Mouse (Mus musculus): Measurements from ENCODE around the gene Proser3. TPM values are rescaled to one million over a fixed set of nuclear protein-coding genes. Genes with fewer than 3 reads are reported as not detected.

The Proser3 gene
- total and polyA plus RNA-seq, 2 experiments from 2014 or later, result 3.0 to 14.0 TPM

DNA sequence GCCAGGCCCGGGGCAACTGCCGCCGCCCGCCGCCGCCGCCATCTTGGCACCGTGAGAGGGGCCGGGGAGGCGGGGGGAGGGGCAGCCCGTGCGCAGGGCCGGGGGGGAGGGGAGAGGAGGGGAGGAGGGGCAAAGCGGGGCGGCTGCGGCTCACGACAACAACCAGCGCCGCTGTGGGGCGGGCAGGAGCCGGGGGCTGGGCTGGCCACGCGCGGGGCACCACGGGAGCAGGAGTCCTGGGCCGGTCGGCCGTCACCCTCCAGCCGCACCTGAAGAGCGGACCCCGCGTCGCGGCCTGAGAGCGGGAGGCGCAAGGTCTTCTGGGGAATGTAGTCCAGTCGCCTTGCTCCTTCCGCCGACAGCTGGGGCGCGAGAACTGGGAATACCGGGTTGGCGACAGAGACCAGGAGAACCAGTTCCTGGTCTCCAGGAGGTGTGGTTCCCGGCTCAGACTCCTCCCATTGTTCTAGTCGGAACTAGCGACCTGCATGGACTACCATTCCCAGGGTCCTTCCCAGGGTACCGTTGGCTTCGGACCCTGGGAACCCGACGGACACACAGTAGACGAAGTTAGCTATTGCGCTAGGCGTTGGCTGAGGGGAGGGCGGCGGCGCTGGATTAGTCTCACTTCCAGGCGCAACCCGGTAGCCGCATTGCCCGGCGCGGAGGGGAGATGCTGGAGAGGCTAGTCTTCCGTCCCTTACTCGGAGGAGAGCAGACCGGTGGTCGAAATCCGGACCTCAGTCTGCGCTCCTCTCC, 36.8 kb upstream of the Proser3 start, which contains the start of gene Kmt2b:
TSS of gene Kmt2b (minus strand) at position 51 of the 759 bp plus-strand sequence.
- DNase-seq (ENCODE audit: low spot score) (peak; percentile 98), ATAC-seq (peak; percentile 96)
- WGBS, result under 1% methylated on average over 44 of the region's 68 CpGs
- H3K9me3 ChIP-seq (ENCODE audit: low read length), result no peaks in the 10 kb centered on the region
- peaks cover 8% of the 10 kb centered on the region for H3K4me1 ChIP-seq (ENCODE audit: insufficient read depth, low read length)
- H3K36me3 ChIP-seq (ENCODE audit: insufficient read depth, low read length), result peaks cover 21% of the 10 kb centered on the region
- peak within 1 kb of the TSS; percentile 96 for H3K27ac ChIP-seq
- peak within 1 kb of the TSS; percentile 99 for H3K9ac ChIP-seq (replicated peaks; ENCODE audit: low read length)
- H3K4me3 ChIP-seq (ENCODE audit: low read length), result peak within 1 kb of the TSS; percentile 95
- no peaks in the 10 kb centered on the region for H3K27me3 ChIP-seq (ENCODE audit: insufficient read depth, low read length)
- TF ChIP-seq CTCF (IDR thresholded peaks at IDR 0.05; ENCODE audit: low read depth), result no peak
- H3K4me2 ChIP-seq (ENCODE audit: low read depth, low read length), result peak within 1 kb of the TSS; percentile 93

GRCm38 (mm10) chr7:30587842-30588667, 36.0 kb upstream of the Proser3 start:
- Histone ChIP-seq H3K9me3 (ENCODE audit: low read length) (no peaks in the 10 kb centered on the region), H3K27me3 (ENCODE audit: insufficient read depth, low read length) (no peaks in the 10 kb centered on the region), H3K4me2 (ENCODE audit: low read depth, low read length) (peak overlapping the region; percentile 93), H3K9ac (replicated peaks; ENCODE audit: low read length) (peak overlapping the region; percentile 99), H3K36me3 (ENCODE audit: insufficient read depth, low read length) (peaks cover 29% of the 10 kb centered on the region), H3K27ac (peak overlapping the region; percentile 96), H3K4me3 (ENCODE audit: low read length) (peak overlapping the region; percentile 95), H3K4me1 (ENCODE audit: insufficient read depth, low read length) (peaks cover 8% of the 10 kb centered on the region)
- ATAC-seq, result peak; percentile 24
- peak; percentile 44 for DNase-seq (ENCODE audit: low spot score)
- 1% methylated on average over 62 of the region's 67 CpGs for WGBS
- TF ChIP-seq CTCF (IDR thresholded peaks at IDR 0.05; ENCODE audit: low read depth), result no peak

DNA sequence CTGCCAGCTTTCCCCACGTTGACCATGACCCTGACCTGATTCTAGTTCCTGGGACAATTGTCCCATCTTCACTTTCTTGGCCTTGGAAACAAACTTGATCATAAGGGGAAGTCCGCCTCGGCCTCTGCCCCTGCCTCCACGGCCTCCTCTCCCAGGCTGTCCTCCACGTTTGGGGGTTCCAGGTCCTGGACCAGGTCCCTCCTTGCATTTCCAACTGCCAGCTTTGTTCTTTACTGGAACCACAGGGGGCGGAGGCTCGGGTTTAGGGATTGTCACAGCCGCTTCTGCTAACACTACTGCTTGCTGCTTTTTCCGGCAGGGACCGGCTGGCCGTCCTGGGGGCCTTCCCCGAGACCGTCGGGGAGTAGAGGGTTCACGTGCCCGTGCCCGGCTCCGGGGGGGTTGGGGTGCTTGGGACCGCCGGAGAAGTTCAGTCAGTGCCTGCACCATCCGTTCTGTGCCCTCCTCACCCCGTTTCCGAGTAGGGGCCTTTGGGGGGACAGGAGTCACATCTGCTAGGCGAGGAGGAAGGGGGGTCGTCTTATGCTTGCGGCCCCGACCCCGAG, 34.4 kb upstream of the Proser3 start:
- H3K4me1 ChIP-seq (ENCODE audit: insufficient read depth, low read length), result peaks cover 8% of the 10 kb centered on the region
- 84% methylated on average over 28 of the region's 28 CpGs for WGBS
- peaks cover 44% of the 10 kb centered on the region for H3K36me3 ChIP-seq (ENCODE audit: insufficient read depth, low read length)
- ATAC-seq (no peak), DNase-seq (ENCODE audit: low spot score) (no peak)
- no peaks in the 10 kb centered on the region for H3K27me3 ChIP-seq (ENCODE audit: insufficient read depth, low read length)
- no peak overlapping the region for H3K4me3 ChIP-seq (ENCODE audit: low read length)
- no peak overlapping the region for H3K9ac ChIP-seq (replicated peaks; ENCODE audit: low read length)
- H3K9me3 ChIP-seq (ENCODE audit: low read length), result no peaks in the 10 kb centered on the region
- no peak for TF ChIP-seq CTCF (IDR thresholded peaks at IDR 0.05; ENCODE audit: low read depth)
- peak overlapping the region; percentile 93 for H3K4me2 ChIP-seq (ENCODE audit: low read depth, low read length)
- H3K27ac ChIP-seq, result no peak overlapping the region

DNA sequence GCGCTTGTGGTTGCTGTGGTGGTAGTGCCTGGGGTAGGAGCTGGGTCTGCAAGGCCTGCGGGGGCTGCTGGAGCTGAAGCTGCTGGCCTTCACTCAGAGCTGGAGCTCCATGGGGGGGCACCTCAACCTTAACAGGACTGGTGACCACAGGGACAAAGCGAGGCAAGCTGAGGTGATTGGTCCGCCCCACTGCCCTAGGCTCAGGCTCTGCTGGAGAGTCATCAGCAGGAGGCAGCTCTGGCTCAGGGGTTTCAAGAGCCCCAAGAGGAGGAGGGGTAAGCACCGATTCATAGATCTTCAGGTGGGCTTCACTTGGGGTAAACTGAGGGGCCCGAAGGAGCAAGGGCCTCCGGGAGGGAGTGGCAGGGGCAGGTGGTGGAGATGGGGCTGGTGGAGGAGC, 33.1 kb upstream of the Proser3 start:
- WGBS, result 95% methylated on average over 7 of the region's 7 CpGs

GRCm38 (mm10) chr7:30584339-30584738, 32.2 kb upstream of the Proser3 start:
- peaks cover 8% of the 10 kb centered on the region for H3K4me1 ChIP-seq (ENCODE audit: insufficient read depth, low read length)
- WGBS, result 92% methylated on average over 10 of the region's 10 CpGs
- no peak for DNase-seq (ENCODE audit: low spot score)
- H3K4me3 ChIP-seq (ENCODE audit: low read length), result no peak overlapping the region
- no peak for ATAC-seq
- no peaks in the 10 kb centered on the region for H3K27me3 ChIP-seq (ENCODE audit: insufficient read depth, low read length)
- no peaks in the 10 kb centered on the region for H3K9me3 ChIP-seq (ENCODE audit: low read length)
- no peak overlapping the region for H3K27ac ChIP-seq
- H3K4me2 ChIP-seq (ENCODE audit: low read depth, low read length), result no peak overlapping the region
- H3K9ac ChIP-seq (replicated peaks; ENCODE audit: low read length), result no peak overlapping the region
- peaks cover 64% of the 10 kb centered on the region for H3K36me3 ChIP-seq (ENCODE audit: insufficient read depth, low read length)
- no peak for TF ChIP-seq CTCF (IDR thresholded peaks at IDR 0.05; ENCODE audit: low read depth)

More for the DNA sequence above, 33.1 kb upstream of the Proser3 start:
- TF ChIP-seq CTCF (IDR thresholded peaks at IDR 0.05; ENCODE audit: low read depth), result no peak
- no peaks in the 10 kb centered on the region for H3K27me3 ChIP-seq (ENCODE audit: insufficient read depth, low read length)
- no peaks in the 10 kb centered on the region for H3K9me3 ChIP-seq (ENCODE audit: low read length)
- H3K4me1 ChIP-seq (ENCODE audit: insufficient read depth, low read length), result peaks cover 8% of the 10 kb centered on the region
- H3K36me3 ChIP-seq (ENCODE audit: insufficient read depth, low read length), result peaks cover 56% of the 10 kb centered on the region
- H3K4me2 ChIP-seq (ENCODE audit: low read depth, low read length), result no peak overlapping the region
- ATAC-seq, result no peak
- H3K27ac ChIP-seq, result no peak overlapping the region
- H3K4me3 ChIP-seq (ENCODE audit: low read length), result no peak overlapping the region
- no peak overlapping the region for H3K9ac ChIP-seq (replicated peaks; ENCODE audit: low read length)
- no peak for DNase-seq (ENCODE audit: low spot score)

GRCm38 (mm10) chr7:30581547-30581946, 29.4 kb upstream of the Proser3 start:
- no peak for ATAC-seq
- H3K9ac ChIP-seq (replicated peaks; ENCODE audit: low read length), result no peak overlapping the region
- H3K27me3 ChIP-seq (ENCODE audit: insufficient read depth, low read length), result no peaks in the 10 kb centered on the region
- TF ChIP-seq CTCF (IDR thresholded peaks at IDR 0.05; ENCODE audit: low read depth), result no peak
- H3K4me3 ChIP-seq (ENCODE audit: low read length), result no peak overlapping the region
- no peak for DNase-seq (ENCODE audit: low spot score)
- no peak overlapping the region for H3K27ac ChIP-seq
- no peaks in the 10 kb centered on the region for H3K4me1 ChIP-seq (ENCODE audit: insufficient read depth, low read length)
- peaks cover 90% of the 10 kb centered on the region for H3K36me3 ChIP-seq (ENCODE audit: insufficient read depth, low read length)
- WGBS, result 98% methylated on average over 16 of the region's 16 CpGs
- no peak overlapping the region for H3K4me2 ChIP-seq (ENCODE audit: low read depth, low read length)
- no peaks in the 10 kb centered on the region for H3K9me3 ChIP-seq (ENCODE audit: low read length)
